In genomic region chr13:55634639-55635127, GRCm38 (mm10) we compare ENCODE assay signal across 8 mouse cellular contexts. TPM values are rescaled to one million over a fixed set of nuclear protein-coding genes. Genes with fewer than 3 reads are reported as not detected.
DNase-seq lines count a peak whose midpoint lies in the region; ATAC-seq lines count a peak whose summit lies in the region.

Gene Ddx46 (plus strand): TSS chr13:55635027.

- H3K4me2 ChIP-seq in hindbrain, embryonic 11.5 days (replicated peaks; ENCODE audit: low read depth, low read length), result peak within 1 kb of the TSS; percentile 65

- peak; percentile 91 for DNase-seq in Muller cell, postnatal 12 days (ENCODE audit: inconsistent ontology term)
- DNase-seq in cerebellum, adult 9-11 months, result peak; percentile 88
- peak; percentile 65 to 91 for DNase-seq in frontal cortex, adult 2 months (ENCODE audit: extremely low spot score in 1 of 2, low spot score in 1 of 2)
- DNase-seq in hindbrain, embryonic 11.5 days (ENCODE audit: low spot score), result peak; percentile 95
- DNase-seq in layer of hippocampus, postnatal 14 days (ENCODE audit: low spot score in 2 of 2), result peak; percentile 83 to 87
- peak; percentile 88 for DNase-seq in lung, postnatal 25 days (ENCODE audit: low spot score)
- DNase-seq in retina, embryonic 14.5 days (ENCODE audit: low spot score), result peak; percentile 97
- DNase-seq in thymus, postnatal 4 days, result peak; percentile 97

- H3K4me1 ChIP-seq in hindbrain, embryonic 11.5 days (replicated peaks; ENCODE audit: control insufficient read depth, insufficient read depth, low read length), result no peaks in the 10 kb centered on the region; the same call in 1 of the 2 replicates

- no peak within 1 kb of the TSS for H3K27ac ChIP-seq in hindbrain, embryonic 11.5 days (ENCODE audit: low read depth, low read length)

- no peaks in the 10 kb centered on the region; the same call in 1 of the 2 replicates for H3K36me3 ChIP-seq in hindbrain, embryonic 11.5 days (ENCODE audit: control insufficient read depth, insufficient read depth, low read length)

- H3K4me3 ChIP-seq in hindbrain, embryonic 11.5 days (ENCODE audit: low read depth, low read length), result peak within 1 kb of the TSS; percentile 99

- H3K27me3 ChIP-seq in hindbrain, embryonic 11.5 days (ENCODE audit: control insufficient read depth, insufficient read depth, low read length), result no peaks in the 10 kb centered on the region

- 7% methylated on average over 30 of the region's 30 CpGs for WGBS in hindbrain, embryonic 11.5 days

- peak; percentile 87 for ATAC-seq in hindbrain, embryonic 11.5 days (ENCODE audit: low FRiP score)

- no peaks in the 10 kb centered on the region for H3K9me3 ChIP-seq in hindbrain, embryonic 11.5 days (ENCODE audit: control insufficient read depth, low read length)

- H3K9ac ChIP-seq in hindbrain, embryonic 11.5 days (ENCODE audit: low read depth, low read length), result peak within 1 kb of the TSS; percentile 90

RNA-seq across cellular contexts. Expression of gene Ddx46, which starts in this region (rescaled TPM):
- polyA plus RNA-seq in frontal cortex, adult 2 months (2012; rRNA removed), result 51.7 and 54.2 TPM in 2 replicates
- polyA plus RNA-seq in hindbrain, embryonic 11.5 days (2014; fragmentation: Nextera tagmentation; extraction: Ambion mirVana), result 47.2 and 50.8 TPM in 2 replicates
- total RNA-seq in layer of hippocampus, postnatal 14 days (2021), result 10 to 100 TPM; 46.0 to 50.8 TPM
